Mouse (Mus musculus): ENCODE results near the gene Nfatc4.

DNA sequence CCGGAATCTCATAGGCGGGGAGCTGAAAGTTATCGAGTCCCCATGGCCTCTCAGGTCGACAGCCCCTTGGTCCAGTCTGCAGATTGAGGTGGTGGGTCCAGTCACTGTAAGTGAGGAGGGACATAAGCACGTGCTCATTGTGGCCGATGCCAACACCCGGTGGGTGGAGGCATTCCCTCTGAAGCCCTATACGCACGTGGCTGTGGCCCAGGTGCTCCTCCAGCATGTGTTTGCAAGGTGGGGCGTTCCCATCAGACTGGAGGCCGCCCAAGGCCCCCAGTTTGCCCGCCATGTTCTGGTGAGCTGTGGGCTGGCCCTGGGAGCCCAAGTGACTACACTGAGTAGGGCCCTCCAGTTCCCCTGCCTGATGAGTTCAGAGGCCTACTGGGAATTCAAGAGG lies 49.1 kb downstream of the Nfatc4 start:
- TF ChIP-seq POLR2A (IDR thresholded peaks at IDR 0.05; ENCODE audit: low read depth, low read length): no peak
- no peak for TF ChIP-seq CTCF (conservative IDR thresholded peaks at IDR 0.05; ENCODE audit: insufficient read depth, insufficient read length, low read depth, low read length)

All from kidney, adult 2 months (tissue).